Mouse (Mus musculus): ENCODE results near the gene Kcnj10.

GRCm38 (mm10) chr1:172328461-172328860, 12.5 kb upstream of the Kcnj10 start:
- TF ChIP-seq CTCF (IDR thresholded peaks at IDR 0.05; ENCODE audit: control insufficient read depth, insufficient read depth, insufficient replicate concordance, low read depth, low read length) (no peak), POLR2A (IDR thresholded peaks at IDR 0.05; ENCODE audit: control insufficient read depth, low read depth, low read length) (no peak)
